Mouse (Mus musculus) neural tube, embryonic 14.5 days (tissue): ENCODE data around the gene Gm10406. TPM values are rescaled to one million over a fixed set of nuclear protein-coding genes. Genes with fewer than 3 reads are reported as not detected.
"Not testable (repeated sequence)": the region's sequence is repeated elsewhere in the genome, so short reads cannot be mapped to it uniquely, and the experiment has no call there.

Experiments
- ATAC-seq: fragments of 200-750 bp; cut with Nextera tagmentation; 2 replicates; pipeline ENCODE4 v1.8.0; 2017; ENCODE audit warnings: low read depth, mild to moderate bottlenecking, moderate TSS enrichment, moderate library complexity
- H3K27ac ChIP-seq: fragments of 300-500 bp; sonication (generic); 2 replicates; pipeline ENCODE4 v1.5.1; 2014; ENCODE audit warnings: low read depth, mild to moderate bottlenecking, control low read depth, low read length, moderate library complexity, mixed read lengths
- H3K27me3 ChIP-seq: fragments of 300-500 bp; sonication (generic); 2 replicates; pipeline ENCODE4 v1.6.1; 2014; ENCODE audit warnings: low read length; ENCODE audit not compliant: control insufficient read depth, insufficient read depth
- H3K36me3 ChIP-seq: fragments of 300-500 bp; sonication (generic); 2 replicates; pipeline ENCODE4 v1.6.1; 2014; ENCODE audit warnings: low read length, mixed read lengths; ENCODE audit not compliant: control insufficient read depth, insufficient read depth
- H3K4me1 ChIP-seq: fragments of 300-500 bp; sonication (generic); 2 replicates; pipeline ENCODE4 v1.6.1; 2014; ENCODE audit warnings: low read length; ENCODE audit not compliant: control insufficient read depth, insufficient read depth
- H3K4me2 ChIP-seq: fragments of 300-500 bp; sonication (generic); 2 replicates; pipeline ENCODE4 v1.6.1; 2014; ENCODE audit warnings: mild to moderate bottlenecking, low read depth, low read length, control low read depth
- H3K4me3 ChIP-seq: fragments of 300-500 bp; sonication (generic); 2 replicates; pipeline ENCODE4 v1.5.1; 2014; ENCODE audit warnings: low read depth, low read length, control low read depth, mixed read lengths
- H3K9ac ChIP-seq: fragments of 300-500 bp; sonication (generic); replicated peaks from 2 replicates; pipeline ENCODE4 v1.6.1; 2014; ENCODE audit warnings: low read depth, mild to moderate bottlenecking, control low read depth, low read length, mixed read lengths
- H3K9me3 ChIP-seq: fragments of 300-500 bp; sonication (generic); 2 replicates; pipeline ENCODE4 v1.6.1; 2016; ENCODE audit warnings: low read length; ENCODE audit not compliant: control insufficient read depth
- WGBS: fragments of 180-500 bp; shearing (Covaris S2); extraction: QIAGEN DNeasy Blood & Tissue Kit; methylation state at CpG from one replicate; pipeline ENCODE4 v1.1.7; 2014; 5-methylcytosine and 5-hydroxymethylcytosine counted together
- polyA plus RNA-seq: library from polyadenylated mRNA; unstranded; fragments of >200 nt; fragmentation: Nextera tagmentation; extraction: Ambion mirVana; gene quantifications from 2 replicates; pipeline ENCODE4 v1.2.1, GENCODE M21; 2014

The Gm10406 gene
- polyA plus RNA-seq: 4.3 and 6.7 TPM in 2 replicates

- H3K27me3 ChIP-seq, ATAC-seq, H3K36me3 ChIP-seq, H3K9me3 ChIP-seq, H3K4me1 ChIP-seq, H3K27ac ChIP-seq: not testable (repeated sequence)
- peak within 1 kb of the TSS; percentile 63 for H3K4me2 ChIP-seq
- peak within 1 kb of the TSS; percentile 52 for H3K9ac ChIP-seq
- WGBS: 1% methylated on average over 51 of the region's 70 CpGs
- H3K4me3 ChIP-seq: peak within 1 kb of the TSS; percentile 38
These were observed at the start of gene Gm10406 for GRCm38 (mm10) chr14:7026781-7027749. TSS of gene Gm10406 (minus strand) at chr14:7027449.

GRCm38 (mm10) chr14:7044870-7045269 is 17.6 kb upstream of the Gm10406 start, which contains the start of gene Gm3685:
TSS of gene Gm3685 (minus strand) at chr14:7044970.
- not testable (repeated sequence) for H3K4me3 ChIP-seq, H3K27ac ChIP-seq, H3K9me3 ChIP-seq, H3K4me2 ChIP-seq, H3K9ac ChIP-seq, H3K36me3 ChIP-seq, H3K4me1 ChIP-seq, ATAC-seq, H3K27me3 ChIP-seq
- WGBS: no CpG with 5 or more reads among the region's 2 CpGs

GRCm38 (mm10) chr14:7026274-7026673 is 975 bp downstream of the Gm10406 start:
- H3K36me3 ChIP-seq, H3K27me3 ChIP-seq, H3K9ac ChIP-seq, H3K4me1 ChIP-seq, H3K27ac ChIP-seq, ATAC-seq, H3K9me3 ChIP-seq, H3K4me3 ChIP-seq: not testable (repeated sequence)
- WGBS: under 1% methylated on average over 7 of the region's 9 CpGs
- H3K4me2 ChIP-seq: peak overlapping the region; percentile 63; the same call in 1 of the 2 replicates

- not testable (repeated sequence) for H3K4me2 ChIP-seq, H3K4me1 ChIP-seq, H3K27ac ChIP-seq, H3K9me3 ChIP-seq, H3K27me3 ChIP-seq, H3K9ac ChIP-seq, H3K4me3 ChIP-seq, ATAC-seq, H3K36me3 ChIP-seq
- 50% methylated on average over 1 of the region's 2 CpGs for WGBS
These were observed 53.5 kb downstream of the Gm10406 start, which contains the start of gene Gm6356 for GRCm38 (mm10) chr14:6973718-6974117. TSS of gene Gm6356 (minus strand) at chr14:6973818.

Other genes starting within 250 kb of the Gm10406 start
- not detected in 2 replicates for gene Gm3642, start 187.1 kb downstream of the Gm10406 start, polyA plus RNA-seq
- gene Gm3667, start 137.5 kb downstream of the Gm10406 start, polyA plus RNA-seq: 10.6 and 13.4 TPM in 2 replicates
- not detected in 2 replicates for gene Gm6356, start 53.6 kb downstream of the Gm10406 start, polyA plus RNA-seq
- gene Gm3685, start 17.5 kb upstream of the Gm10406 start, polyA plus RNA-seq: not detected in 2 replicates
- gene Gm3696, start 73.2 kb upstream of the Gm10406 start, polyA plus RNA-seq: 7.5 and 9.3 TPM in 2 replicates
- 0.13 TPM in 1 of 2 replicates, not detected in the other for gene Gm6676, start 98.0 kb upstream of the Gm10406 start, polyA plus RNA-seq
- 11.6 and 12.4 TPM in 2 replicates for gene Gm3512, start 147.1 kb upstream of the Gm10406 start, polyA plus RNA-seq
- 0.13 TPM in 1 of 2 replicates, not detected in the other for gene Gm16434, start 167.1 kb upstream of the Gm10406 start, polyA plus RNA-seq
- not detected in 2 replicates for gene Gm3727, start 237.3 kb upstream of the Gm10406 start, polyA plus RNA-seq